Mouse (Mus musculus): ENCODE data around the gene Mt4. TPM values are rescaled to one million over a fixed set of nuclear protein-coding genes. Genes with fewer than 3 reads are reported as not detected.

Mt4 gene
- total and polyA plus RNA-seq, 3 experiments: not detected

DNA sequence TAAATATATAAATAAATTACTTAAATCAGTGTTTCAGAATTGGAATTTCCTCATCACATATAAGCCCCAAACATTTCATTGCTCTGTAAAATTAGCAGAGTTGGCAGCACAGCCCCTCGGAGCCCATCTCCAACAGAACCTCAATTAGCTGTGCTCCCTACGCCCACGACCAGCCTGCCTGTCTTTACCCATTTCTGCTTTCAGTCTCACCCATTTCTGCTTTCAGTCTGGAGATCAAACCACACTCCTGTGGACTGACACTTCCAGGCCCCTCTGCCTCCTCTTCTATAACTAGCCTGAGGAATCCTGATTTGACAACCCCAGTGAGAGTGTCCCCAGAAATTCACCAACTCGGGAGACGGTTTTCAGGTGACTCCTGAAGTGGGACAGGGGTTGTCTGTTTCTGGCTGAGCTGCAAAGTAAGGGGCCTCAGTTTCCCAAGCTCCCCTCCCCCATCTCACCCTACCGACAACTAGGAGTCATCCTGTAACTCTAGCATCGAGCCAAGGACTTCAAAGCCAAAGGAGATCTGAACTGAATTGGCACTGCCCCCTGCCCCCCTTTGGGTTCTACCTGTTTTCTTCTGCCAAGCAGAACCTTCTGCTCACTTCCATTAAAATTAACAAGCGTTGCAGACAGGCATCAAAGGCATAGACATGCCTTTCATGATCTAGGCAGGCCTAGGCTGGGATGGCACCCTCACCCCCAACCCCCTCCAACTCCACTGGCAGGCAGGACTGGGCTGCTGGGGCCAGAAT, 14.1 kb upstream of the Mt4 start:
- no peaks in the 10 kb centered on the region; a peak in 1 of 4 replicates for H3K36me3 ChIP-seq (ENCODE audit: control insufficient read depth in 1 of 2, insufficient read depth in 2 of 2, low read length in 2 of 2)
- H3K4me1 ChIP-seq (ENCODE audit: control insufficient read depth in 1 of 2, insufficient read depth in 2 of 2, low read length in 2 of 2): peaks cover 0 to 2% of the 10 kb centered on the region in 2 experiments; a peak in 2 of 4 replicates
- no peak overlapping the region for H3K27ac ChIP-seq (ENCODE audit: control insufficient read depth, low read depth, low read length)
- no peaks in the 10 kb centered on the region for H3K9me3 ChIP-seq (replicated peaks; ENCODE audit: insufficient read depth, low read length)
- no peak overlapping the region for H3K9ac ChIP-seq (ENCODE audit: control insufficient read depth, low read depth, low read length, poor library complexity, severe bottlenecking)
- no peak for DNase-seq (ENCODE audit: low read depth, low spot score)
- peaks cover 2 to 20% of the 10 kb centered on the region in 2 experiments; a peak in 3 of 4 replicates for H3K27me3 ChIP-seq (ENCODE audit: control insufficient read depth in 1 of 2, insufficient read depth in 2 of 2, low read length in 2 of 2)
- TF ChIP-seq UBTF (IDR thresholded peaks at IDR 0.05; ENCODE audit: borderline replicate concordance, insufficient read depth, low read depth, low read length) (no peak), POLR2A (IDR thresholded peaks at IDR 0.05; ENCODE audit: control insufficient read depth in 1 of 2, insufficient read depth in 1 of 2, low read depth in 1 of 2, low read length in 2 of 2, poor library complexity in 1 of 2) (no peak), HCFC1 (IDR thresholded peaks at IDR 0.05; ENCODE audit: low read depth, low read length) (no peak), JUND (IDR thresholded peaks at IDR 0.05; ENCODE audit: low read depth, low read length) (no peak), RAD21 (IDR thresholded peaks at IDR 0.05; ENCODE audit: low read depth, low read length) (no peak), TAL1 (IDR thresholded peaks at IDR 0.05; ENCODE audit: low read length) (no peak), RCOR1 (IDR thresholded peaks at IDR 0.05; ENCODE audit: low read depth, low read length) (no peak)
- no peaks in the 10 kb centered on the region for H3K79me2 ChIP-seq (ENCODE audit: control insufficient read depth, insufficient read depth, low read length, poor library complexity)
- H3K4me3 ChIP-seq (ENCODE audit: control insufficient read depth in 1 of 2, insufficient read depth in 1 of 2, low read depth in 2 of 2, low read length in 2 of 2): no peak overlapping the region

- H3K9ac ChIP-seq (ENCODE audit: control insufficient read depth, low read depth, low read length, poor library complexity, severe bottlenecking): no peak overlapping the region
- H3K36me3 ChIP-seq (ENCODE audit: control insufficient read depth in 1 of 2, insufficient read depth in 2 of 2, low read length in 2 of 2): no peaks in the 10 kb centered on the region
- no peak for TF ChIP-seq MXI1 (IDR thresholded peaks at IDR 0.05; ENCODE audit: low read depth, low read length)
- no peak for TF ChIP-seq RAD21 (IDR thresholded peaks at IDR 0.05; ENCODE audit: low read depth, low read length)
- no peak for TF ChIP-seq HCFC1 (IDR thresholded peaks at IDR 0.05; ENCODE audit: low read depth, low read length)
- no peak for TF ChIP-seq POLR2A (IDR thresholded peaks at IDR 0.05; ENCODE audit: control insufficient read depth in 1 of 2, insufficient read depth in 1 of 2, low read depth in 1 of 2, low read length in 2 of 2, poor library complexity in 1 of 2)
- TF ChIP-seq BHLHE40 (IDR thresholded peaks at IDR 0.05; ENCODE audit: borderline replicate concordance, low read depth, low read length): no peak
- no peak overlapping the region for H3K27ac ChIP-seq (ENCODE audit: control insufficient read depth, low read depth, low read length)
- no peak overlapping the region for H3K4me3 ChIP-seq (ENCODE audit: control insufficient read depth in 1 of 2, insufficient read depth in 1 of 2, low read depth in 2 of 2, low read length in 2 of 2)
- peaks cover 2 to 22% of the 10 kb centered on the region in 2 experiments; a peak in 3 of 4 replicates for H3K27me3 ChIP-seq (ENCODE audit: control insufficient read depth in 1 of 2, insufficient read depth in 2 of 2, low read length in 2 of 2)
- no peaks in the 10 kb centered on the region for H3K9me3 ChIP-seq (replicated peaks; ENCODE audit: insufficient read depth, low read length)
- no peaks in the 10 kb centered on the region for H3K79me2 ChIP-seq (ENCODE audit: control insufficient read depth, insufficient read depth, low read length, poor library complexity)
- DNase-seq (ENCODE audit: low read depth, low spot score): no peak
- H3K4me1 ChIP-seq (ENCODE audit: control insufficient read depth in 1 of 2, insufficient read depth in 2 of 2, low read length in 2 of 2): no peaks in the 10 kb centered on the region
Measured at GRCm38 (mm10) chr8:94127711-94128110, 9.3 kb upstream of the Mt4 start.

GRCm38 (mm10) chr8:94129133-94129789, 7.7 kb upstream of the Mt4 start:
- H3K9me3 ChIP-seq (replicated peaks; ENCODE audit: insufficient read depth, low read length): no peaks in the 10 kb centered on the region
- no peaks in the 10 kb centered on the region for H3K79me2 ChIP-seq (ENCODE audit: control insufficient read depth, insufficient read depth, low read length, poor library complexity)
- no peaks in the 10 kb centered on the region for H3K36me3 ChIP-seq (ENCODE audit: control insufficient read depth in 1 of 2, insufficient read depth in 2 of 2, low read length in 2 of 2)
- no peak overlapping the region for H3K9ac ChIP-seq (ENCODE audit: control insufficient read depth, low read depth, low read length, poor library complexity, severe bottlenecking)
- no peaks in the 10 kb centered on the region for H3K4me1 ChIP-seq (ENCODE audit: control insufficient read depth in 1 of 2, insufficient read depth in 2 of 2, low read length in 2 of 2)
- DNase-seq (ENCODE audit: low read depth, low spot score): no peak
- H3K4me3 ChIP-seq (ENCODE audit: control insufficient read depth in 1 of 2, insufficient read depth in 1 of 2, low read depth in 2 of 2, low read length in 2 of 2): no peak overlapping the region
- H3K27me3 ChIP-seq (ENCODE audit: control insufficient read depth in 1 of 2, insufficient read depth in 2 of 2, low read length in 2 of 2): peaks cover 2 to 15% of the 10 kb centered on the region in 2 experiments; a peak in 3 of 4 replicates
- no peak overlapping the region for H3K27ac ChIP-seq (ENCODE audit: control insufficient read depth, low read depth, low read length)
- TF ChIP-seq JUND (IDR thresholded peaks at IDR 0.05; ENCODE audit: low read depth, low read length) (no peak), ETS1 (IDR thresholded peaks at IDR 0.05; ENCODE audit: low read depth, low read length) (no peak), ELF1 (IDR thresholded peaks at IDR 0.05; ENCODE audit: low read depth, low read length) (no peak), USF2 (IDR thresholded peaks at IDR 0.05; ENCODE audit: borderline replicate concordance in 1 of 2, insufficient read depth in 1 of 2, low read depth in 1 of 2, low read length in 2 of 2) (no peak), USF1 (IDR thresholded peaks at IDR 0.05; ENCODE audit: low read depth, low read length) (no peak), GABPA (IDR thresholded peaks at IDR 0.05; ENCODE audit: low read depth, low read length) (no peak), SMC3 (IDR thresholded peaks at IDR 0.05; ENCODE audit: low read depth, low read length) (no peak), CTCF (IDR thresholded peaks at IDR 0.05 in 2 of 3, conservative IDR thresholded peaks at IDR 0.05 in 1 of 3; ENCODE audit: control insufficient read depth in 1 of 3, insufficient read depth in 1 of 3, low read depth in 2 of 3, low read length in 3 of 3, poor library complexity in 1 of 3, severe bottlenecking in 1 of 3) (no peak), ZNF384 (IDR thresholded peaks at IDR 0.05; ENCODE audit: low read depth, low read length) (no peak), ZC3H11A (IDR thresholded peaks at IDR 0.05; ENCODE audit: low read depth, low read length) (no peak), RCOR1 (IDR thresholded peaks at IDR 0.05; ENCODE audit: low read depth, low read length) (no peak), MYC (IDR thresholded peaks at IDR 0.05; ENCODE audit: low read depth, low read length) (no peak), MEF2A (IDR thresholded peaks at IDR 0.05; ENCODE audit: extremely low read depth, insufficient replicate concordance, low read depth, low read length, poor library complexity, severe bottlenecking) (no peak), CHD1 (IDR thresholded peaks at IDR 0.05; ENCODE audit: low read depth, low read length) (no peak), POLR2A (IDR thresholded peaks at IDR 0.05; ENCODE audit: control insufficient read depth in 1 of 2, insufficient read depth in 1 of 2, low read depth in 1 of 2, low read length in 2 of 2, poor library complexity in 1 of 2) (no peak), TAL1 (IDR thresholded peaks at IDR 0.05; ENCODE audit: low read length) (no peak)

Data from MEL (cell line).